Mouse (Mus musculus) frontal cortex, adult 2 months (tissue): Measurements from ENCODE around the gene Anxa6. TPM values are rescaled to one million over a fixed set of nuclear protein-coding genes. Genes with fewer than 3 reads are reported as not detected.

Experiments used
- DNase-seq, 2 experiments: peaks; one replicate each; pipeline ENCODE4 v3.0.0; 2022; ENCODE audit warnings: low spot score in 1 of 2; ENCODE audit errors: extremely low spot score in 1 of 2
- polyA plus RNA-seq: library from polyadenylated mRNA; depleted of rRNA; stranded (reverse); fragments of >200 nt; gene quantifications from 2 replicates; pipeline ENCODE4 v1.2.3, GENCODE M21; 2012

Anxa6 gene
- polyA plus RNA-seq, 1 experiment = 76.8 TPM

GRCm38 (mm10) chr11:55031211-55031990, 1.8 kb downstream of the Anxa6 start:
- no peak for DNase-seq

- no peak for DNase-seq
Measured at GRCm38 (mm10) chr11:55028509-55028908, 4.7 kb downstream of the Anxa6 start.

GRCm38 (mm10) chr11:55027204-55027855, 5.9 kb downstream of the Anxa6 start:
- no peak for DNase-seq

GRCm38 (mm10) chr11:55025896-55026295, 7.3 kb downstream of the Anxa6 start:
- no peak for DNase-seq

- DNase-seq = no peak
Measured at GRCm38 (mm10) chr11:55023583-55023982, 9.7 kb downstream of the Anxa6 start.

GRCm38 (mm10) chr11:55023049-55023564, 10.1 kb downstream of the Anxa6 start:
- peak; percentile 45 to 72 for DNase-seq

GRCm38 (mm10) chr11:55022508-55022907, 10.7 kb downstream of the Anxa6 start:
- DNase-seq = no peak

GRCm38 (mm10) chr11:55021859-55022258, 11.4 kb downstream of the Anxa6 start:
- DNase-seq = no peak

GRCm38 (mm10) chr11:55021458-55021857, 11.8 kb downstream of the Anxa6 start:
- DNase-seq = no peak

- no peak for DNase-seq
Measured at GRCm38 (mm10) chr11:55019711-55020110, 13.5 kb downstream of the Anxa6 start.

- DNase-seq = no peak
Measured at GRCm38 (mm10) chr11:55018034-55018433, 15.2 kb downstream of the Anxa6 start.

GRCm38 (mm10) chr11:55017201-55017600, 16.0 kb downstream of the Anxa6 start:
- no peak for DNase-seq

GRCm38 (mm10) chr11:55016758-55017157, 16.5 kb downstream of the Anxa6 start:
- DNase-seq = peak in 1 of 2 experiments; percentile 48

- DNase-seq = peak; percentile 30 to 62
Measured at GRCm38 (mm10) chr11:55015831-55016241, 17.4 kb downstream of the Anxa6 start.

- DNase-seq = no peak
Measured at GRCm38 (mm10) chr11:55015264-55015663, 18.0 kb downstream of the Anxa6 start.

GRCm38 (mm10) chr11:55013802-55014201, 19.4 kb downstream of the Anxa6 start:
- no peak for DNase-seq

- no peak for DNase-seq
Measured at GRCm38 (mm10) chr11:55012551-55013521, 20.4 kb downstream of the Anxa6 start.

GRCm38 (mm10) chr11:55011440-55011839, 21.8 kb downstream of the Anxa6 start:
- no peak for DNase-seq

GRCm38 (mm10) chr11:55008230-55008629, 25.0 kb downstream of the Anxa6 start:
- no peak for DNase-seq

- no peak for DNase-seq
Measured at GRCm38 (mm10) chr11:55005684-55006083, 27.6 kb downstream of the Anxa6 start.
